Mouse (Mus musculus) adrenal gland, adult 8-10 months (tissue): ENCODE results near the gene H2-Q7. TPM values are rescaled to one million over a fixed set of nuclear protein-coding genes. Genes with fewer than 3 reads are reported as not detected.
"Not testable (repeated sequence)": the region's sequence is repeated elsewhere in the genome, so short reads cannot be mapped to it uniquely, and the experiment has no call there.

ENCODE experiments used
- DNase-seq: peaks from one replicate; pipeline ENCODE4 v3.0.0; 2022
- total RNA-seq, 4 experiments: library from RNA; stranded (reverse); gene quantifications; 2 replicates each; pipeline ENCODE4 v1.2.4; 2022

Gene H2-Q7
- total RNA-seq, 4 experiments from 2014 or later, result 7.6 to 11.5 (median 9.8) TPM

- DNase-seq, result not testable (repeated sequence)
Observed at GRCm38 (mm10) chr17:35437386-35437936, 1.5 kb upstream of the H2-Q7 start.

GRCm38 (mm10) chr17:35438395-35438794 is 560 bp upstream of the H2-Q7 start:
- DNase-seq, result not testable (repeated sequence)

- DNase-seq, result not testable (repeated sequence)
Observed at GRCm38 (mm10) chr17:35439295-35439747, 366 bp downstream of the H2-Q7 start.

DNA sequence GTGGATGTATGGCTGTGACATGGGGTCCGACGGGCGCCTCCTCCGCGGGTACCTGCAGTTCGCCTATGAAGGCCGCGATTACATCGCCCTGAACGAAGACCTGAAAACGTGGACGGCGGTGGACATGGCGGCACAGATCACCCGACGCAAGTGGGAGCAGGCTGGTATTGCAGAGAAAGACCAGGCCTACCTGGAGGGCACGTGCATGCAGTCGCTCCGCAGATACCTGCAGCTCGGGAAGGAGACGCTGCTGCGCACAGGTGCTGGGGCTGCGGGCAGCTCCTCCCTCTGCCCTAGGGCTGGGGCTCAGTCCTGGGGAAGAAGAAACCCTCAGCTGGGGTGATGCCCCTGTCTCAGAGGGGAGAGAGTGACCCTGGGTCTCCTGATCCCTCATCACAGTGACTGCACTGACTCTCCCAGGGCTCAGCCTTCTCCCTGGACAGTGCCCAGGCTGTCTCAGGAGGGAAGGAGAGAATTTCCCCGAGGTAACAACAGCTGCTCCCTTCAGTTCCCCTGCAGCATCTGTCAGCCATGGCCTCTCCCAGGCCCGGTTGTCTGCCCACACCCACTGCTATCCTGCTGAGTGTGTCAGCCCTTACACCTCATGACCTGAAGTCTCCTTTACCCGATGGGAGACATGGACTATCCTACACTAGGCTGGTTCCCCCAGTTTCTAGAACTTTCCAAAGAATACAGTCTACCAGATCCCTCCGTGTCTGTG is 1.1 kb downstream of the H2-Q7 start:
- not testable (repeated sequence) for DNase-seq

DNA sequence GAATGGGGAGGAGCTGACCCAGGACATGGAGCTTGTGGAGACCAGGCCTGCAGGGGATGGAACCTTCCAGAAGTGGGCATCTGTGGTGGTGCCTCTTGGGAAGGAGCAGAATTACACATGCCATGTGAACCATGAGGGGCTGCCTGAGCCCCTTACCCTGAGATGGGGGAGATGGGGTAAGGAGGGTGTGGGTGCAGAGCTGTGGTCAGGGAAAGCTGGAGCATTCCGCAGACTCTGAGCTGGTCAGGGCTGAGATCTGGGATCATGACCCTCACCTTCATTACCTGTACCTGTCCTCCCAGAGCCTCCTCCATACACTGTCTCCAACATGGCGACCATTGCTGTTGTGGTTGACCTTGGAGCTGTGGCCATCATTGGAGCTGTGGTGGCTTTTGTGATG is 3.4 kb downstream of the H2-Q7 start:
- DNase-seq, result not testable (repeated sequence)

GRCm38 (mm10) chr17:35444510-35444909 is 5.6 kb downstream of the H2-Q7 start:
- DNase-seq, result not testable (repeated sequence)

DNA sequence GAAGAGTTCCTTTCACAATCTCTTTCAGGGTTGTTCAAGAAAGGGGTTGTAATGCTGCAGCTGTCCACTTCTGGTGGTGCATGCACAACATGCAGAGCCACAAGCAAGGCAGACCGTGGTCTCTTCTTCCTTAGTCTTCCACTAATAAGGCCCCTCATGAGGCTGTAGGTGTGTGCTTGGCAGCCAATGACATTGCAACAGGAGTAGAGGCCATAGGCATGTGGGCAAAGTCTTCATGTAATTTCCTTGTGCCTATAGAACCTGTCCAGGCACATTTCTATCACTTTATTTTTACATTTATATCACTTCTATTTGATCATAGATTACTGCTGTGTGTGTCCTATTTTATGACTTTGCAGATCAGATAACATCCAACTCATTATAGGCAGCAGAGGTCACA is 19.3 kb downstream of the H2-Q7 start:
- DNase-seq, result not testable (repeated sequence)

GRCm38 (mm10) chr17:35460513-35461341 is 21.8 kb downstream of the H2-Q7 start:
- not testable (repeated sequence) for DNase-seq

- DNase-seq, result not testable (repeated sequence)
Observed at GRCm38 (mm10) chr17:35465651-35466050, 26.7 kb downstream of the H2-Q7 start.

- DNase-seq, result not testable (repeated sequence)
Observed at GRCm38 (mm10) chr17:35468936-35469335, 30.0 kb downstream of the H2-Q7 start.

DNA sequence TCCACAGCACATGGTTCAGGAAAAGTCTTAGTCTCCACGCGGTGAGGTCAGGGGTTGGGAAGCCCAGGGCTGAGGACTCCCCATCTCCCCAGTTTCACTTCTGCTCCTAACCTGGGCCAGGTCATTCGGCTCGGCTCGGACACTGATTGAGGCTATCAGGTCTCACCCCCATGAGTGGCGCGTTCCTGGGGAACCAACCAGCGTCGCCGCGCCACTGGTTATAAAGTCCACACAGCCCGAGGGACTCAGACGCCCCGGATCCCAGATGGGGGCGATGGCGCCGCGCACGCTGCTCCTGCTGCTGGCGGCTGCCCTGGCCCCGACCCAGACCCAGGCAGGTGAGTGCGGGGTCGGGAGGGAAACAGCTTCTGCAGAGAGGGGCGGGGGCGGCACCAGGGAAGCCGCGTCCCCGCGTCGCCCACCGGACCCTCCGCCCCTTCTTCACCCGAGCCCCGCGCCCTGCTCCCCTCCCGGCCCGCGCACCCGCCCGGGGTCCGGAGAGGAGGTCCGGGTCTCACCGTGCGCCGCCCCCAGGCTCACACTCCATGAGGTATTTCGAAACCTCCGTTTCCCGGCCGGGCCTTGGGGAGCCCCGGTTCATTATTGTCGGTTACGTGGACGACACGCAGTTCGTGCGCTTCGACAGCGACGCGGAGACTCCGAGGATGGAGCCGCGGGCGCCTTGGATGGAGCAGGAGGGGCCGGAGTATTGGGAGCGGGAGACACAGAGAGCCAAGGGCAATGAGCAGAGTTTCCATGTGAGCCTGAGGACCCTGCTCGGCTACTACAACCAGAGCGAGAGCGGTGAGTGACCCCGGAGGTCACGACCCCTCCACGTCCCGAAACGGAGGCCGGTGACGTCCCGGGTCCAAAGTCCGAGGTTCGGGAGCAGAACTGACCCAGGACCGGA is 31.1 kb downstream of the H2-Q7 start, which contains the start of gene H2-Q10:
Gene H2-Q10, plus strand, starts transcription at position 248 of the 910 bp plus-strand sequence.
- DNase-seq, result no peak

DNA sequence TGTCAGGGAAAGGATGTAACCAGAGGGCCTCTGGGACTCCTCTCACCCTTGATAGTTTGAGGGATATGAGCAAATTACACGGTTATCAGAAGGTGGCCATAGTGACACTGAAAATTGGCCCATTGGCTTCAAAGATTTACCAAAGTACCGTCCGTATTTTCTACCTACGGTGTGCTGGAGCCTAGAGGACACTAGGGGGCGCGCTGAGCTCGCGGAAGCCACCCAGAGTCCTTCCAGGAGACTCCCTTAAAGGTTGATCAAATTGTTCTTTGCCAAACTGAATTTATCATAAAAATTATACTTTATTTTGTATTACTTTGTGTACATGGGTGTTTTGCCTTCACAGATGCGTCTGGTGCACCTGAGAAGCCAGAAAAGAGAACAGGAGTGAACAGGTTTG is 45.1 kb downstream of the H2-Q7 start:
- no peak for DNase-seq

- no peak for DNase-seq
Observed at GRCm38 (mm10) chr17:35485702-35486101, 46.7 kb downstream of the H2-Q7 start.

- DNase-seq, result no peak
Observed at GRCm38 (mm10) chr17:35486726-35487125, 47.8 kb downstream of the H2-Q7 start.

- DNase-seq, result no peak
Observed at GRCm38 (mm10) chr17:35488041-35488440, 49.1 kb downstream of the H2-Q7 start.

DNA sequence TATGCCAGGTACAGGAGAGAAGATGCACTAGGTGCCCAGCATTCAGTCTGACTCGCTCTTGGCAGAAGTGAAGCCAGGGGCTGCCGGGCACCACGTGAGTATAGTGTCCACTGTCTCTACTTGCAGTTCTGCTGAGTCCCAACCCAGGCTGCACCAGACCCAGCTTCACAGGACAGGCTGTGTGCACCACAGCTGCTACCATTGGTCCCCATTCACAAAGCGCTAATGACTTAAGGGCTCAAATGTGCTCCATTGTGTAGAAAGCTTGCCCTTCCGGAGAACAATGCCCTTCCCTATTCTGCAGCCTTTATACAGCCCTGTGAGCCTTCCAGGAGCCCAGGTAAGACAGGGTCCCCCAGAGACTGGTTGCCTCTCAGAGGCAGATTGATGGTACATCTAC is 51.4 kb downstream of the H2-Q7 start:
- no peak for DNase-seq

Other genes with a start within 250 kb of the H2-Q7 start
- gene Ltb, start 244.7 kb upstream of the H2-Q7 start, total RNA-seq, result 10 to 100 TPM in 1 of 4 experiments, 1 to 10 TPM in 3; 1.3 to 10.3 (median 4.5) TPM
- 1 to 10 TPM in 2 of 4 experiments, under 1 TPM in 2; 0.56 to 2.2 (median 0.89) TPM for gene Tnf, start 237.1 kb upstream of the H2-Q7 start, total RNA-seq
- 1 to 10 TPM in 1 of 4 experiments, under 1 TPM in 3; 0.28 to 1.1 (median 0.63) TPM for gene Lta, start 233.8 kb upstream of the H2-Q7 start, total RNA-seq
- gene Gm16181, start 218.3 kb upstream of the H2-Q7 start, total RNA-seq, result not detected
- gene Atp6v1g2, start 205.5 kb upstream of the H2-Q7 start, total RNA-seq, result 10 to 100 TPM in 1 of 4 experiments, 1 to 10 TPM in 3; 5.5 to 12.1 (median 7.4) TPM
- 10 to 100 TPM; 17.4 to 20.2 (median 19.8) TPM for gene Nfkbil1, start 203.4 kb upstream of the H2-Q7 start, total RNA-seq
- gene Ddx39b, start 197.4 kb upstream of the H2-Q7 start, total RNA-seq, result 100 to 1,000 TPM; 181 to 239 (median 202) TPM
- 100 to 1,000 TPM; 209 to 349 (median 279) TPM for gene H2-D1, start 176.4 kb upstream of the H2-Q7 start, total RNA-seq
- gene H2-Q1, start 118.8 kb upstream of the H2-Q7 start, total RNA-seq, result 1 to 10 TPM; 3.6 to 5.8 (median 4.6) TPM
- gene H2-Q2, start 96.9 kb upstream of the H2-Q7 start, total RNA-seq, result 1 to 10 TPM; 1.7 to 2.7 (median 2.3) TPM
- 10 to 100 TPM; 26.9 to 46.7 (median 37.7) TPM for gene H2-Q4, start 59.5 kb upstream of the H2-Q7 start, total RNA-seq
- 10 to 100 TPM in 2 of 4 experiments, 1 to 10 TPM in 2; 7.6 to 16.7 (median 11.1) TPM for gene H2-Q6, start 14.3 kb upstream of the H2-Q7 start, total RNA-seq
- 1 to 10 TPM; 1.9 to 7.9 (median 3.7) TPM for gene H2-Q10, start 30.9 kb downstream of the H2-Q7 start, total RNA-seq
- under 1 TPM in 3 of 4 experiments, not detected in 1; 0.21 to 0.34 (median 0.23) TPM for gene Pou5f1, start 66.9 kb downstream of the H2-Q7 start, total RNA-seq
- gene Tcf19, start 77.7 kb downstream of the H2-Q7 start, total RNA-seq, result 1 to 10 TPM; 3.5 to 6.7 (median 4.8) TPM
- 10 to 100 TPM in 3 of 4 experiments, 1 to 10 TPM in 1; 5.9 to 13.9 (median 12.9) TPM for gene Cchcr1, start 77.9 kb downstream of the H2-Q7 start, total RNA-seq
- not detected for gene Psors1c2, start 94.0 kb downstream of the H2-Q7 start, total RNA-seq
- 10 to 100 TPM in 1 of 4 experiments, 1 to 10 TPM in 2, under 1 TPM in 1; 0.17 to 12.1 (median 3.0) TPM for gene Cdsn, start 113.0 kb downstream of the H2-Q7 start, total RNA-seq
- not detected for gene 2300002M23Rik, start 128.3 kb downstream of the H2-Q7 start, total RNA-seq
- not detected for gene Sfta2, start 162.4 kb downstream of the H2-Q7 start, total RNA-seq
- gene Gm9573, start 187.5 kb downstream of the H2-Q7 start, total RNA-seq, result not detected
- gene Mucl3, start 204.5 kb downstream of the H2-Q7 start, total RNA-seq, result not detected
- 10 to 100 TPM; 30.9 to 60.3 (median 45.3) TPM for gene Vars2, start 228.4 kb downstream of the H2-Q7 start, total RNA-seq
- gene Gtf2h4, start 234.6 kb downstream of the H2-Q7 start, total RNA-seq, result 10 to 100 TPM; 23.5 to 30.6 (median 24.6) TPM